Mouse (Mus musculus): ENCODE measurements around the gene Tmem135. TPM values are rescaled to one million over a fixed set of nuclear protein-coding genes. Genes with fewer than 3 reads are reported as not detected.

The Tmem135 gene
- total RNA-seq, 4 experiments from 2014 or later: 59.4 to 69.6 (median 64.9) TPM

GRCm38 (mm10) chr7:89253772-89254171, 150.2 kb downstream of the Tmem135 start:
- no peak for DNase-seq (ENCODE audit: low spot score in 2 of 2)

- DNase-seq (ENCODE audit: low spot score in 2 of 2): no peak
These were observed 150.7 kb downstream of the Tmem135 start for GRCm38 (mm10) chr7:89253317-89253716.

DNA sequence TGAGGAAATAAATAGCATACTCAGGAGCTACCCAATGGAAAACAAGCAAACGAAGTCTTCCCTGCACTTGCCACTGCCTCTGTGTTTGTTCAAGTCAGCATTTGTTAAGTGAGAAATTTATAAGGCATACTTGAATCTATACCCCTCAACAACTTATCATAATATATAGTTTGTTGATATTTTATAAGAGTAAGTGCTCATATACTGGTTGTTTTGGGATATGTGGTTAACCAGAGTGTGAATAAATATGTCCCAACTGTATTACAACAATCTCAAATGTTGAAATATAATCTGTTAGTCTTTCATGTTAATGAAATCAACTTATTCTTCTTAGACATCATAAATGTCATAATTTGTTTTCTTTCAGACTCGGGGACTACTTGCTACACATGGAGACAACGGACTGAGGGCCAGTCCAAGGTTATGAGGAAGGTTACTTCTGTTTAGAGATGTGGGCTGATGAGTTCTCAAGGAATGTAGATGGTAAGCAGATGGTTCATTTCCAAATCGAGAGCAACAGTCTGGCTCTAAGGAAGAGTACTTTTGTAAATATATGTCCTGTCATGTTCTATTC, 152.1 kb downstream of the Tmem135 start:
- DNase-seq (ENCODE audit: low spot score in 2 of 2): no peak

DNA sequence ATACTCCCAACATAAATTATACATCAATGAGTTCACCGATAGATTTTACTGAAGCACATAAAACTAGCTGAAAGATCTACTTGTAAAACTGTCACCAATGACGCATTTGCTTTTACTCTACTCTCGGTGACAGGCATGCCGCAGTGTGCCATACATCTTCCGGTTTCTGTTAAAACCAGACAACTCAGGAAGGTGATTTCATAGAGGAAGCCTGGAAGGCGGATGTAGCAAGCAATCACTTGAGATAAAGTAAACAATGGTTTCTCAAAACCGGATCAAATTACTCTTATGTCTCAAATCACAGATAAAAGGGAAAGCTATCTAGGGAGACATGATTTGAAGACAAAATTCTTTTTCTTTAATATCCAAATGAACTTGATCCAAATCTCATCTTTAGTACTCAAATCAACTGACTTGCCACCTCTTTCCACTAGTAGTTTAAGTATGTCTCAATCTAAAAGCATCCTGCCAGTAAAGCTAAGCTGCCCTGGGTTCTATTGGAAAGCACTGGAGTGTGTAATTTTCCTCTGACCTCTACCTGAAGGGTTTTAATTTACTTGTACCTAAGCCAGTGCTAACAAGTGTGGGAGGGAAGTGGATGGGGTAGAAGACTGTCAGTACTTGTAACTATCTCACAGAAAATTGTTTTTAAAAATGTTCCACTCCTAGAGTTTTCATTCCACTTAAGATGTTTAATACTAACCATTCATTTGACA, 155.7 kb downstream of the Tmem135 start:
- DNase-seq (ENCODE audit: low spot score in 2 of 2): no peak

DNA sequence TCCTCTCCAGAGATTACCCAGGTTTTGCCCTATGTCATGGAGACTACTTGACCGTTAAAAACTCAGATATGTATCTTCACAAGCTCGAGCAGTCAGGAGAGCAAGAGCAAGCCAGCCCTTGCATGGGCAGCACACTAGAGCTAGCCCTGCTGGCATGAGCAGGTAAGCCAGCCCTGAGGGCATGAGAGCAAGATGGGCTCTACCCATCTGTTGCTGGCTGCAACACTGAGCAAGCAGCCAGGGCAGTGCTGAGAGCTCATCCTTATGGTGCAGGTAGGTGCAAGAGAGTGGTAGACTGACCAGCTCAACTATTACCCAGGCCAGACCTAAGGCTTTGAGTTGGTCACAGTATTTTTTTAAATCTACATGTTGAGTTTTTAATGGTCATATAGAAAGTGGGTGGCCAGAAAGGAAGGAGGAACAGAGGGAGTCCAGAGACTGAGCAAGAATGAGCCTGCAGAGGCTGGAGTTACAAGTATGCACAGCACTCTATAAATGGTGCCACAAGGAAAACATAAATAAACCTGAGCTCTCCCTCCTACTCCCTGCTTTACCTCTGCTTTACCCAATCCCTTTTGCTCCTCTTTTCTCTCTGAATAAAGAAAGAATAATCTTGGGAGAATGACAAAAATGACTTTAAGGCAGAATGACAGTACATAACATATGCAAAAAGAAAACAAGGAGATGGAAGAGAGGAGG, 156.9 kb downstream of the Tmem135 start:
- no peak for DNase-seq (ENCODE audit: low spot score in 2 of 2)

DNA sequence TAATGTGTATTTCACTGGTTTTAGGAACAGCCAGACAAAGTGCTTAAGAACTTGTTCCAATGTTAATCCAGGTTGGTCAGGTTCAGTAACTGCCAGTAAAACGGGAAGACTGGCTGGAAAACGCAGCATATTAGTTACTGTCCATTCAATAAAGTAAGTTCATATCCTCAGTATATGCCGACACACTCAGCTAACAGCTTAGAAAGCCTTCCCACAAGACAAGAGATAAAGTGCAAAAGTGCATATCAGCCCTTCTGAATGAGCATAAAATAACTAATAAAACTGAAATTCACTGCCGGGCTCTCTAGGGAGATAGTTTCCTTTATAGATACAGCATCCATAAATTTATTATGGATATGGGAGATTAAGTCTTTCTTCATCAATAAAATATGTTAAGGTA, 161.5 kb downstream of the Tmem135 start:
- no peak for DNase-seq (ENCODE audit: low spot score in 2 of 2)

DNA sequence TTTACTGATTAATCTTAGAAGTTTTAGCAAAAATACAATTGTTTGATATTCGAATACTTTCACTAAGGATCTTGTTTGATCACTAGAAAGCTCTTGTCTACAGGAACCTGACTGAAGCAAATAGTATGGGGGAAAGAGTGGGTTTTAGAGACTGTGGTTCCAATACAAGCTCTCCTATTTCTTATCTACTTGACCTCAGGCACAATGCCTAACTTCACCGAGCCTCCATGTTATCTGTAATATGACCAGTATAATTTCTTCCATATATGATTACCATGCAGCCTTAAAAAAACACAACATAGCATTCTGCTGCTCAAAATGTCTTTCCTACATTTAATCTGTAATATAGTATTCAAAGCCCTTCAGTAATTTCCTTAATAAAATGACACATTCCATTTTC, 161.9 kb downstream of the Tmem135 start:
- no peak for DNase-seq (ENCODE audit: low spot score in 2 of 2)

GRCm38 (mm10) chr7:89239592-89239991, 164.4 kb downstream of the Tmem135 start:
- no peak for DNase-seq (ENCODE audit: low spot score in 2 of 2)

GRCm38 (mm10) chr7:89236592-89236991, 167.4 kb downstream of the Tmem135 start:
- no peak for DNase-seq (ENCODE audit: low spot score in 2 of 2)

DNA sequence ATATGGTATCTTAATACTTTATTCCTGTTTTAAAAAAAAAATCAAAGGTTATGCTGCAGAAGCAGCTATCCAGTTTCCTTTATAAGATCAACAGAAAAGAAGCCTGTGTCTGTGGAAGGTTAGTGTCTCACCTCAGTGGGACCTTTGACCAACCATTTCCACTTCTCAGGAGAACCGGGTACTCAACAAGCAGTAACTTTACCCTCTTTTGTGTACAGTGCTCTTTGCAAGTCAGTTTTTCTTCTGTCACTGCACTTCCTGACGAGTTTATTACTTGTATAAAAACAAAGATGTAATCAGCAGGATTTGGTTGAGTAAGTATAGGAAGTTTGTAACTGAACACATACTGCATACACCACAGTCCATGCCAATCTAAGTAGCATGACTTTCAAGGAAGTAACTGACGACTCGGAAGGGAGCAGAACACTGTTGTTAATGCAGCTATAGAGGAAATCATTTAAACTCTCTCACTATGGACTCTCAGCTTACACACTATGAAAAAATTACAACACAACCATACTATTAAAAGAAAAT, 168.0 kb downstream of the Tmem135 start:
- DNase-seq (ENCODE audit: low spot score in 2 of 2): no peak

DNA sequence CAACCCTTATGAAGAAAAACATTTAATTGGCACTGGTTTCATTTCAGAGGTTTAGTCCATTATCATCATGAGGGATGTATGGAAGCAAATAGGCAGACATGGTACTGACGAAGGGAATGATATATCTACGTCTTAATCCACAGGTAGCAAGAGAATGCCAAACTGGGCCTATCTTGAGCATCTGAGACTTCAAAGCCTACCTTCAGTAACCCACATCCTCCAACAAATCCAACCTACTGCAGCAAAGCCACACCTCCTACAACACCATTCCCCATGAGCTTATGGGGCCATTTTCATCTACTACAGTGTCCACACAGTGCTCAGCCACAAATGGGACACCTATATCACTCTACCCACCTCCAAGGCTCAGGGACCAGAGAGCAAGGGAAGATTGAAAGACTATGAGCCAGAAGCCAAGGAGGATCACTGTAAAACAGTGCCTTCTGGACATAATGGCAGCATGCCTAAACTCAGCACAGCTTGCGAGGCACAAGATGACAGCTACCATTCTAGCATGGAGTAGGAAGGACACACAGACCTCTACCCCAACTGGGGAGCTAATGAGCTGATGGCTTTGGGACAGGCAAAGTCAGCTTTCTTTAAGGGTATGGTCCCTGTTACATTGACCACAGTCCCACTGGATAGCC, 171.4 kb downstream of the Tmem135 start:
- no peak for DNase-seq (ENCODE audit: low spot score in 2 of 2)

- DNase-seq (ENCODE audit: low spot score in 2 of 2): no peak
These were observed 172.7 kb downstream of the Tmem135 start for GRCm38 (mm10) chr7:89231200-89231790.

GRCm38 (mm10) chr7:89222609-89223008, 181.4 kb downstream of the Tmem135 start:
- no peak for DNase-seq (ENCODE audit: low spot score in 2 of 2)

GRCm38 (mm10) chr7:89216628-89217027, 187.4 kb downstream of the Tmem135 start:
- no peak for DNase-seq (ENCODE audit: low spot score in 2 of 2)

GRCm38 (mm10) chr7:89216118-89216517, 187.9 kb downstream of the Tmem135 start:
- DNase-seq (ENCODE audit: low spot score in 2 of 2): no peak

DNA sequence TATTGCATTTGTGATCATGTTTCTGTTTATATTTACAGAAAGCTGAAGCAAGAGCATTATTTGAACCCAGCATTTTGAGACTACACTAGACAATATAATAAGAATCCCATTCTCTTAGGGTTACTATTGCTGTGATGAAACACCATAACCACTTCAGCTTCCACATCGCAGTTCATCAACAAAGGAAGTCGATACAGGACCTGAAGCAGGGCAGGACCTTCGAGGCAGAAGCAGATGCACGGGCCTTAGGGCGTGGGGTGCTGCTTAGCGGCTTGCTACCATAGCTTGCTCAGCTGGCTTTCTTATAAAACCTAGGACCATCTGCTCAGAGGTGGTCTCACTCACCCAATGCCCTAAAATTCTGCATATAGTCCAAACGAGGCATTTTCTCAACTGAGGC, 188.3 kb downstream of the Tmem135 start:
- no peak for DNase-seq (ENCODE audit: low spot score in 2 of 2)

GRCm38 (mm10) chr7:89210506-89210905, 193.5 kb downstream of the Tmem135 start:
- DNase-seq (ENCODE audit: low spot score in 2 of 2): no peak

GRCm38 (mm10) chr7:89206165-89206564, 197.9 kb downstream of the Tmem135 start:
- no peak for DNase-seq (ENCODE audit: low spot score in 2 of 2)

GRCm38 (mm10) chr7:89205402-89205801, 198.6 kb downstream of the Tmem135 start:
- DNase-seq (ENCODE audit: low spot score in 2 of 2): no peak

DNA sequence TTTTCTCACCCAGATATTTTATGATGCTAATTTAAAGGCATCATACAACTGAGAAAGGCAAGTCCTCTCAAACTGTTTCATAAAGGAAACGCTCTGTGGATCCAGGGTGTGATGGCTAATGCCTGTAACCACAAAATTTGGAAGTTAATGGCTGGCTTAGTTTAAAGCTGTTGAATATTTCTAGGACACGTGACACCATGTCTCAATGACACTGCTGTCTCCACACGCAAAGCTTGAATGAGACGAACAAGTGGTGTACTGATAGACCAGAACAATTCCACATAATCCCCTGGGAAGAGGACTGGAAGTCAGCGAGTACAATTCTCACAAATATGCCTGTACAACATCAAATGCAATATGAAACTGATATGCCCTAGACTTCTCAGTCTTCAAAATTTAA, 200.9 kb downstream of the Tmem135 start:
- DNase-seq (ENCODE audit: low spot score in 2 of 2): no peak

- DNase-seq (ENCODE audit: low spot score in 2 of 2): no peak
These were observed 202.1 kb downstream of the Tmem135 start for GRCm38 (mm10) chr7:89201954-89202353.

DNA sequence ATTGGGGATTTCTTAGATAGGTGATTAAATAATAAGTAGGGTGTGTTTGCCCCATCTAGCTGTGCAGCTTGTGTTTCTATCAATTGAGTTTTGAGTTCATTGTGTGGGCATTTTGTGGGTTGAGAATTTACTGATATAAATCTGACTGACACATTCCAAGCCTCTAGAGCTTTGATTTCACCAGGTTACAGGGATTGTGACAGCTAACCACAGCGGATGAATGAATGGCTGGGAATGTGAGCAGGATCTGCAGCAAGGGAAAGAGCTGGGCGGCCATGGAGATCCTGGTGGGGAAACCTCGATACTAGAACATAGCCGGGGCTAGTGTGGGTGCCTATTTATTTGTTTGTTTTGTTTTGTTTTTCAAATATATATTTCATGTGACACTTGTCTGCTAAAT, 205.5 kb downstream of the Tmem135 start:
- DNase-seq (ENCODE audit: low spot score in 2 of 2): no peak
